In genomic region chr5:36153261-36153660, GRCm38 (mm10) we compare ENCODE assay signal across 20 mouse cellular contexts. TPM values are rescaled to one million over a fixed set of nuclear protein-coding genes. Genes with fewer than 3 reads are reported as not detected.
A peak's percentile ranks its signal among the peaks of the same experiment; 100 is the strongest.
DNase-seq lines count a peak whose midpoint lies in the region; ATAC-seq and TF ChIP-seq lines count a peak whose summit lies in the region.
"Had no signal": no experiment of that assay in that cellular context is flagged by ENCODE, and none has a peak within 500 bp of the region (broad histone marks: within the 10 kb centered on the region; RNA-seq: fewer than 3 reads in every experiment).

No protein-coding gene starts in this region.

- peak; percentile 68 to 74 for DNase-seq in cerebellum, postnatal 10 days
- DNase-seq in cerebellum, adult 11 months = no peak
- DNase-seq in midbrain, postnatal 0 days (ENCODE audit: low spot score) = peak; percentile 54
- no peak for DNase-seq in midbrain, embryonic 14.5 days
- peak; percentile 54 to 57 for DNase-seq in cerebellum, postnatal 14 days
- DNase-seq in thymus, postnatal 10 days (ENCODE audit: low spot score in 2 of 2) = no peak
- DNase-seq: adrenal gland, adult 2 months; adrenal gland, postnatal 25 days; gastrocnemius, postnatal 10 days; heart, adult 18-20 months; heart, postnatal 10 days; heart, postnatal 4 days had no signal

- TF ChIP-seq CTCF in midbrain, postnatal 0 days (IDR thresholded peaks at IDR 0.05) = no peak

- no peak for ATAC-seq in midbrain, postnatal 0 days (ENCODE audit: low FRiP score)
- no peak for ATAC-seq in midbrain, embryonic 14.5 days (ENCODE audit: low FRiP score, low TSS enrichment)
- ATAC-seq: forebrain, embryonic 15.5 days; intestine, embryonic 15.5 days had no signal

- no peaks in the 10 kb centered on the region for H3K27me3 ChIP-seq in midbrain, postnatal 0 days (ENCODE audit: insufficient read depth, low read length)
- H3K27me3 ChIP-seq in midbrain, embryonic 14.5 days (ENCODE audit: control insufficient read depth, insufficient read depth, low read length) = no peaks in the 10 kb centered on the region
- H3K27me3 ChIP-seq: embryonic facial prominence, embryonic 12.5 days; forebrain, embryonic 15.5 days; intestine, embryonic 15.5 days had no signal

- WGBS in midbrain, postnatal 0 days = 72% methylated on average over 2 of the region's 2 CpGs
- 77% methylated on average over 2 of the region's 2 CpGs for WGBS in midbrain, embryonic 14.5 days

- H3K9me3 ChIP-seq in midbrain, postnatal 0 days (ENCODE audit: low read length) = no peaks in the 10 kb centered on the region
- H3K9me3 ChIP-seq in midbrain, embryonic 14.5 days (ENCODE audit: control insufficient read depth, low read length) = no peaks in the 10 kb centered on the region
- H3K9me3 ChIP-seq: embryonic facial prominence, embryonic 12.5 days; forebrain, embryonic 15.5 days; heart, embryonic 10.5 days; hindbrain, embryonic 12.5 days; intestine, embryonic 15.5 days had no signal

- no peak overlapping the region for H3K4me3 ChIP-seq in midbrain, postnatal 0 days (ENCODE audit: low read depth, low read length)
- H3K4me3 ChIP-seq in midbrain, embryonic 14.5 days (replicated peaks; ENCODE audit: low read depth, low read length) = no peak overlapping the region
- H3K4me3 ChIP-seq: embryonic facial prominence, embryonic 12.5 days; forebrain, embryonic 15.5 days; heart, embryonic 10.5 days; hindbrain, embryonic 12.5 days; intestine, embryonic 15.5 days had no signal

- H3K4me1 ChIP-seq in midbrain, postnatal 0 days (ENCODE audit: insufficient read depth, low read length) = no peaks in the 10 kb centered on the region
- H3K4me1 ChIP-seq in midbrain, embryonic 14.5 days (ENCODE audit: control insufficient read depth, insufficient read depth, low read length) = peaks cover 13% of the 10 kb centered on the region; the same call in 1 of the 2 replicates
- H3K4me1 ChIP-seq: forebrain, embryonic 15.5 days had no signal

- H3K9ac ChIP-seq in midbrain, postnatal 0 days (replicated peaks; ENCODE audit: low read length, poor library complexity, severe bottlenecking) = no peak overlapping the region
- no peak overlapping the region for H3K9ac ChIP-seq in midbrain, embryonic 14.5 days (replicated peaks; ENCODE audit: low read length)
- H3K9ac ChIP-seq: embryonic facial prominence, embryonic 12.5 days; forebrain, embryonic 15.5 days; hindbrain, embryonic 12.5 days; intestine, embryonic 15.5 days had no signal

- H3K4me2 ChIP-seq in midbrain, postnatal 0 days (ENCODE audit: low read depth, low read length, poor library complexity, severe bottlenecking) = no peak overlapping the region
- no peak overlapping the region for H3K4me2 ChIP-seq in midbrain, embryonic 14.5 days (ENCODE audit: low read length)
- H3K4me2 ChIP-seq: embryonic facial prominence, embryonic 12.5 days; forebrain, embryonic 15.5 days; hindbrain, embryonic 12.5 days; intestine, embryonic 15.5 days had no signal

- no peak overlapping the region for H3K27ac ChIP-seq in midbrain, postnatal 0 days (ENCODE audit: low read depth, low read length)
- H3K27ac ChIP-seq in midbrain, embryonic 14.5 days (replicated peaks; ENCODE audit: low read depth, low read length) = no peak overlapping the region
- H3K27ac ChIP-seq: embryonic facial prominence, embryonic 12.5 days; forebrain, embryonic 15.5 days; heart, embryonic 10.5 days; hindbrain, embryonic 12.5 days; intestine, embryonic 15.5 days had no signal

- no peaks in the 10 kb centered on the region for H3K36me3 ChIP-seq in midbrain, postnatal 0 days (ENCODE audit: insufficient read depth, low read length)
- H3K36me3 ChIP-seq in midbrain, embryonic 14.5 days (ENCODE audit: control insufficient read depth, insufficient read depth, low read length) = no peaks in the 10 kb centered on the region
- H3K36me3 ChIP-seq: embryonic facial prominence, embryonic 12.5 days; forebrain, embryonic 15.5 days; heart, embryonic 10.5 days; hindbrain, embryonic 12.5 days; intestine, embryonic 15.5 days had no signal

RNA-seq across cellular contexts. Expression of gene Psapl1, which starts 50.6 kb away (rescaled TPM):
- total RNA-seq in midbrain, postnatal 0 days (2014; rRNA removed) = 0.55 TPM in 1 of 2 replicates, not detected in the other
- polyA plus RNA-seq in midbrain, postnatal 0 days (2015; fragmentation: Nextera tagmentation; extraction: Ambion mirVana) = not detected in 2 replicates
- polyA plus RNA-seq in midbrain, embryonic 14.5 days (2014; fragmentation: Nextera tagmentation; extraction: Ambion mirVana) = not detected in 2 replicates
- total RNA-seq: adrenal gland, adult 2 months; adrenal gland, postnatal 25 days; ES-E14; gastrocnemius, postnatal 10 days; heart, adult 18-20 months; heart, postnatal 10 days; heart, postnatal 4 days had no signal
- polyA plus RNA-seq: adrenal gland, adult 2 months; cortical plate, adult 2 months; heart, embryonic 14.5 days had no signal

Comparison
In these comparisons a context has a peak if more than half of its experiments do, and no peak if none do; other contexts are left out.
1. DNase-seq: peak in cerebellum, postnatal 10 days (2 of 2), midbrain, postnatal 0 days (single experiment) and cerebellum, postnatal 14 days (2 of 2); none in cerebellum, adult 11 months (single experiment), midbrain, embryonic 14.5 days (single experiment) and thymus, postnatal 10 days (0 of 2).